Mouse (Mus musculus): ENCODE data around the gene Sh2b1. TPM values are rescaled to one million over a fixed set of nuclear protein-coding genes. Genes with fewer than 3 reads are reported as not detected.

Gene Sh2b1
- polyA plus RNA-seq, 1 experiment from 2014 or later = 69.1 TPM

DNA sequence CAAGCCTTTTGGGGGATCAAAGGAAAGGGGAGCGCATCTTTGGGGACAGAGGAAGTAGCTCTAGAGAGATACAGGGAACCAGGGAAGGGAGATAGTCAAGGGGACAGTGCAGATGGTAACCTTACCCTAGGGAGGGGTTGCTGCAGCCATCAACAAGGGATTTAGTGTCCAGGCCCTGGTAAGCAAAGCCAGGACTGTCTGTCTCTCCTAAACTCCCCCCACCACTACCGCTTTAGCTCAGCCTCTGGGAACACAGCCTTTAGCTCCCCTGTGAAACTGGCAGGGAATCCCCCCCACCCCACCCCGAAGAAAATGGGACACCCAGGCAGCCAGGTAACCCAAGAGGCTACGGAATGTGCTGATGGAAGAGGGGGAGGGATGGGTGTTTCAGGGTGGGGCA, 11.7 kb downstream of the Sh2b1 start:
- Histone ChIP-seq H3K4me3 (no peak overlapping the region), H3K4me2 (replicated peaks) (no peak overlapping the region), H3K27ac (replicated peaks) (no peak overlapping the region), H3K27me3 (no peaks in the 10 kb centered on the region), H3K9ac (replicated peaks) (no peak overlapping the region), H3K4me1 (no peaks in the 10 kb centered on the region), H3K9me3 (no peaks in the 10 kb centered on the region), H3K36me3 (peaks cover 22% of the 10 kb centered on the region)
- ATAC-seq (replicated peaks) = no peak
- WGBS = 76% methylated on average over 4 of the region's 4 CpGs

- Histone ChIP-seq H3K4me3 (no peak within 1 kb of the TSS), H3K9ac (replicated peaks) (no peak within 1 kb of the TSS), H3K27me3 (no peaks in the 10 kb centered on the region), H3K4me2 (replicated peaks) (no peak within 1 kb of the TSS), H3K27ac (replicated peaks) (no peak within 1 kb of the TSS), H3K9me3 (no peaks in the 10 kb centered on the region), H3K4me1 (no peaks in the 10 kb centered on the region), H3K36me3 (peaks cover 18% of the 10 kb centered on the region)
- no peak for ATAC-seq (replicated peaks)
- WGBS = 54% methylated on average over 4 of the region's 5 CpGs
Observed at GRCm38 (mm10) chr7:126463004-126463403, 12.2 kb downstream of the Sh2b1 start, which contains the start of gene Atp2a1. TSS of gene Atp2a1 (minus strand) at chr7:126463108.

GRCm38 (mm10) chr7:126461626-126462025, 13.6 kb downstream of the Sh2b1 start:
- Histone ChIP-seq H3K27ac (replicated peaks) (no peak overlapping the region), H3K36me3 (peaks cover 4% of the 10 kb centered on the region), H3K9me3 (no peaks in the 10 kb centered on the region), H3K4me1 (no peaks in the 10 kb centered on the region), H3K27me3 (no peaks in the 10 kb centered on the region), H3K4me2 (replicated peaks) (no peak overlapping the region), H3K9ac (replicated peaks) (no peak overlapping the region), H3K4me3 (no peak overlapping the region)
- no peak for ATAC-seq (replicated peaks)
- WGBS = 58% methylated on average over 3 of the region's 3 CpGs

GRCm38 (mm10) chr7:126460623-126461399, 14.4 kb downstream of the Sh2b1 start:
- Histone ChIP-seq H3K27me3 (no peaks in the 10 kb centered on the region), H3K4me2 (replicated peaks) (no peak overlapping the region), H3K36me3 (no peaks in the 10 kb centered on the region), H3K4me3 (no peak overlapping the region), H3K4me1 (no peaks in the 10 kb centered on the region), H3K9ac (replicated peaks) (no peak overlapping the region), H3K27ac (replicated peaks) (no peak overlapping the region), H3K9me3 (no peaks in the 10 kb centered on the region)
- 53% methylated on average over 10 of the region's 10 CpGs for WGBS
- ATAC-seq (replicated peaks) = no peak

DNA sequence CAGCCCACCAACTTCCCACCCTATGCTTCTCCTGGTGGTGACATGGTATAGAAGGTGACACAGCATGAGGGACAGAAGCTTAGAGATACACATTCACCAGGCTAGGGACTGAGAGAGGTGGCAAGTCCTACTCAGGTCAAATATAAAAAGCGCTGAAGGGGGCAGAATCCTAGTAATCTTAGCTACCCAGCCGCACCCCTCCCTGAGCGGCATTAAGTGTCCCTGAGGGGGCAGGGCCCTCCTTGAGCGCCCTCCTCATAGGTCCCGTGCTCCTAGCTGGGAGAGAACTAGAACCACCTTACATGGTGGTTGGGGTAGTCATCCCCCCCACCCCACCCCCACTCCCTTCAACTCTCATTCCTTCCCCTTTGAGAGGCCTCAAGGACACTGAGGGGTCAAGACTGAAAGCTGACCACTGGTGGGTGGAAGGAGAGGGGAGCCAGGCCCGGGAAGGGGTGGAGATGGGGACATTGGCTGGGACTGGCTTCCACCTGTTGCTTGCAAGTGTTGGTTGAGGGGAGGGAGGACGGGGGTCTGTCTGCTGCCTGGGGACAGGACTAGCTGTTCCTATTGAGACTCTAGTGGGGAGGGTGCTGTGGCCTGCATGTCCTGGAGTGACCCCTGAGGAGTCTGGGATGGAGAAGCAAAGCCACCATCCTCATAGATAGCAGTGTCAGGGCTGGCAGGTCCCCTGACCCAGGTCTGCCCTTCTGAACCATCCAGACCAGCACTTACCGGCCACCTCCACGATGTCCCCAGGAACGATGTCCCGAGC, 16.2 kb downstream of the Sh2b1 start:
- H3K27ac ChIP-seq (replicated peaks) = no peak overlapping the region
- no peak overlapping the region for H3K4me3 ChIP-seq
- H3K4me2 ChIP-seq (replicated peaks) = no peak overlapping the region
- no peaks in the 10 kb centered on the region for H3K4me1 ChIP-seq
- no peak for ATAC-seq (replicated peaks)
- no peaks in the 10 kb centered on the region for H3K27me3 ChIP-seq
- no peaks in the 10 kb centered on the region for H3K9me3 ChIP-seq
- no peaks in the 10 kb centered on the region for H3K36me3 ChIP-seq
- 82% methylated on average over 11 of the region's 11 CpGs for WGBS
- no peak overlapping the region for H3K9ac ChIP-seq (replicated peaks)

DNA sequence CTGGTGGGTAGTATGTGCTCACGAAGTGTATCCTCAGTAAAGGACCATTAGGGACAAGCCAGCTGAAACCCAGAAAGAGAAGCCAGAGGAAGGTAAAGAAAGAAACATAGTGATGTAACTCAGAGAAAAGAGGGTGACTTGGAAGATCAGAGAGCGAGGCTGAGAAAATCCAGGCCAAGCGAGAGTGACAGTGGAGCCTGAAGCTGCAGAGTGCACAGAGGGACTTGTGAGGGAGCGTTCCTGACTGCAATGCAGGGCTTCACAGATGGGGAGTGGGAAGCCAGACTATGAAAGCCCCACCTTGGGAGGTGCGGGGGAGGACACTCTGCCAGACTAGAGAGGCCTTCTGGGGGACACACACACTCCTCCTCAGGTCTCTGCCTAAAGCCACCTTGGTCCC, 17.0 kb downstream of the Sh2b1 start:
- H3K27me3 ChIP-seq = no peaks in the 10 kb centered on the region
- H3K27ac ChIP-seq (replicated peaks) = no peak overlapping the region
- H3K4me3 ChIP-seq = no peak overlapping the region
- H3K4me1 ChIP-seq = no peaks in the 10 kb centered on the region
- no peaks in the 10 kb centered on the region for H3K9me3 ChIP-seq
- 80% methylated on average over 5 of the region's 5 CpGs for WGBS
- no peak overlapping the region for H3K9ac ChIP-seq (replicated peaks)
- H3K4me2 ChIP-seq (replicated peaks) = no peak overlapping the region
- ATAC-seq (replicated peaks) = no peak
- no peaks in the 10 kb centered on the region for H3K36me3 ChIP-seq

- no peak overlapping the region for H3K9ac ChIP-seq (replicated peaks)
- ATAC-seq (replicated peaks) = no peak
- no peak overlapping the region for H3K27ac ChIP-seq (replicated peaks)
- H3K27me3 ChIP-seq = no peaks in the 10 kb centered on the region
- no peaks in the 10 kb centered on the region for H3K4me1 ChIP-seq
- H3K4me2 ChIP-seq (replicated peaks) = no peak overlapping the region
- 88% methylated on average over 17 of the region's 17 CpGs for whole genome bisulfite sequencing
- H3K9me3 ChIP-seq = no peaks in the 10 kb centered on the region
- no peaks in the 10 kb centered on the region for H3K36me3 ChIP-seq
- H3K4me3 ChIP-seq = no peak overlapping the region
Observed at GRCm38 (mm10) chr7:126456382-126457266, 18.6 kb downstream of the Sh2b1 start.

- Histone ChIP-seq H3K27me3 (no peaks in the 10 kb centered on the region), H3K9me3 (no peaks in the 10 kb centered on the region), H3K4me3 (no peak overlapping the region), H3K9ac (replicated peaks) (no peak overlapping the region), H3K27ac (replicated peaks) (no peak overlapping the region), H3K4me2 (replicated peaks) (no peak overlapping the region), H3K4me1 (no peaks in the 10 kb centered on the region), H3K36me3 (no peaks in the 10 kb centered on the region)
- ATAC-seq (replicated peaks) = no peak
- WGBS = 71% methylated on average over 2 of the region's 2 CpGs
Observed at GRCm38 (mm10) chr7:126455242-126455641, 20.0 kb downstream of the Sh2b1 start.

DNA sequence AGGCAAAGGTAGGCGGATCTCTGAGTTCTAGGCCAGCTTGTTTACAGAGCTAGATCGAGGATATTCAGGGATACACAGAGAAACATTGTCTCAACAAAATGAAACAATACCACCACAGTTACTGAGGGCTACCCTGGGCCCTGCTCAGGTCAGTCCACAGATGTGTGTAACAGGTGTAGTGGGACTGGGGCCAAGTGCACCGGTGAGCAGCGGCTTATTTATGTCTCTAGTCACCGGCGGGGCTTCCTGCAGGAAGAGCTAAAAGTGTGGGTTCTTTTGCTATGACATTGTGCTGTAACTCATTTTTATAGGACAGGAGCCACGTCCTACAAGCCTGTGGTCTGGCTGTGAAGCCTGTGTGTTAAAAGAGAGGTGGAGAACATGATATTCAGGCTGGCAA, 21.4 kb downstream of the Sh2b1 start:
- Histone ChIP-seq H3K9ac (replicated peaks) (no peak overlapping the region), H3K9me3 (no peaks in the 10 kb centered on the region), H3K4me2 (replicated peaks) (no peak overlapping the region), H3K27ac (replicated peaks) (no peak overlapping the region), H3K36me3 (no peaks in the 10 kb centered on the region), H3K4me3 (no peak overlapping the region), H3K4me1 (no peaks in the 10 kb centered on the region), H3K27me3 (no peaks in the 10 kb centered on the region)
- no peak for ATAC-seq (replicated peaks)
- 79% methylated on average over 7 of the region's 7 CpGs for WGBS

GRCm38 (mm10) chr7:126452244-126452643, 23.0 kb downstream of the Sh2b1 start:
- no peaks in the 10 kb centered on the region for H3K36me3 ChIP-seq
- H3K27ac ChIP-seq (replicated peaks) = no peak overlapping the region
- ATAC-seq (replicated peaks) = no peak
- 90% methylated on average over 3 of the region's 3 CpGs for WGBS
- H3K4me1 ChIP-seq = no peaks in the 10 kb centered on the region
- H3K9ac ChIP-seq (replicated peaks) = no peak overlapping the region
- H3K9me3 ChIP-seq = no peaks in the 10 kb centered on the region
- H3K4me2 ChIP-seq (replicated peaks) = no peak overlapping the region
- no peaks in the 10 kb centered on the region for H3K27me3 ChIP-seq
- no peak overlapping the region for H3K4me3 ChIP-seq

GRCm38 (mm10) chr7:126450641-126451040, 24.6 kb downstream of the Sh2b1 start:
- Histone ChIP-seq H3K27ac (replicated peaks) (no peak overlapping the region), H3K9me3 (no peaks in the 10 kb centered on the region), H3K4me2 (replicated peaks) (no peak overlapping the region), H3K4me1 (no peaks in the 10 kb centered on the region), H3K27me3 (no peaks in the 10 kb centered on the region), H3K4me3 (no peak overlapping the region), H3K36me3 (peaks cover under 1% of the 10 kb centered on the region; the same call in 1 of the 2 replicates), H3K9ac (replicated peaks) (no peak overlapping the region)
- 88% methylated on average over 6 of the region's 6 CpGs for WGBS
- no peak for ATAC-seq (replicated peaks)

DNA sequence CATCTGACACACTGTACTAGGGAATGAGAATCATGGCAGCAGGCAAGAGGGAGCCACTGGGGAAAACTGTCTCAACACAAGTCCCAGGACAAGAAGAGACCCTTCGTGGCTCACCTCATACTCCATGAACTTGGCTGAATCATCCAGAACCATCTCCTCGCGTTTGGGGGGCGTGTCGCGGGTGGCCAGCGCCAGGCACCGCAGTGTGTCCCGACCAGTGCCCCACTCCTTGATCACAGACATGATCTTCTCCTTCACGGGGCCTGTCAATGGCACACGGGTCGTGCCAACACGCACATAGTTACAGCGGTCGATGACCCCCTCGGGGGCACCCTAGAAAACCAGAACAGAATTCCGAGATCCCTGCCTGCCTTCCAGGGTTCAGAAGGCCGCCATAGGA, 25.2 kb downstream of the Sh2b1 start:
- no peaks in the 10 kb centered on the region for H3K4me1 ChIP-seq
- H3K4me3 ChIP-seq = no peak overlapping the region
- H3K9me3 ChIP-seq = no peaks in the 10 kb centered on the region
- no peaks in the 10 kb centered on the region for H3K27me3 ChIP-seq
- no peak overlapping the region for H3K9ac ChIP-seq (replicated peaks)
- no peak overlapping the region for H3K4me2 ChIP-seq (replicated peaks)
- H3K27ac ChIP-seq (replicated peaks) = no peak overlapping the region
- no peak for ATAC-seq (replicated peaks)
- WGBS = 90% methylated on average over 18 of the region's 18 CpGs
- H3K36me3 ChIP-seq = peaks cover 6% of the 10 kb centered on the region

Data from forebrain, embryonic 15.5 days (tissue).